ENCODE assay signal across 22 mouse cellular contexts in genomic region chr1:162697866-162698265, GRCm38 (mm10). TPM values are rescaled to one million over a fixed set of nuclear protein-coding genes. Genes with fewer than 3 reads are reported as not detected.
"Had no signal": no experiment of that assay in that cellular context is flagged by ENCODE, and none has a peak within 500 bp of the region (broad histone marks: within the 10 kb centered on the region; RNA-seq: fewer than 3 reads in every experiment).

No protein-coding gene starts in this region.

- H3K9ac ChIP-seq: limb, embryonic 12.5 days; liver, embryonic 14.5 days; neural tube, embryonic 12.5 days had no signal

- H3K4me3 ChIP-seq: limb, embryonic 12.5 days; midbrain, embryonic 10.5 days; neural tube, embryonic 12.5 days had no signal

- DNase-seq: kidney, adult 8-10 months; kidney, postnatal 25 days; layer of hippocampus, adult 9-11 months; layer of hippocampus, postnatal 36 days; liver; lung, adult 18-20 months; lung, postnatal 36 days; midbrain, embryonic 14.5 days; right cerebral cortex, postnatal 4 days; thymus, postnatal 4 days had no signal

- ATAC-seq: lung, postnatal 0 days had no signal

- H3K4me1 ChIP-seq: limb, embryonic 12.5 days; midbrain, embryonic 10.5 days; neural tube, embryonic 12.5 days had no signal

- H3K9me3 ChIP-seq: limb, embryonic 12.5 days; midbrain, embryonic 10.5 days; neural tube, embryonic 12.5 days had no signal

- H3K4me2 ChIP-seq: limb, embryonic 12.5 days; neural tube, embryonic 12.5 days had no signal

- H3K27ac ChIP-seq: limb, embryonic 12.5 days; liver, embryonic 14.5 days; midbrain, embryonic 10.5 days; neural tube, embryonic 12.5 days had no signal

- H3K27me3 ChIP-seq: limb, embryonic 12.5 days; neural tube, embryonic 12.5 days had no signal

RNA-seq across cellular contexts. Expression of gene Myocos, which starts 39.8 kb away (rescaled TPM):
- total RNA-seq: layer of hippocampus, postnatal 36 days; left cerebral cortex, adult 8-10 months; left cerebral cortex, postnatal 36 days; megakaryocyte progenitor cell, adult 5-6 weeks; neutrophil, adult 5-6 weeks had no signal
- polyA plus RNA-seq: kidney, embryonic 16.5 days; limb, embryonic 12.5 days; liver, embryonic 14.5 days; lung, postnatal 0 days; midbrain, embryonic 10.5 days; midbrain, embryonic 14.5 days; neural tube, embryonic 12.5 days; spleen, adult 2 months; stomach, embryonic 16.5 days had no signal

RNA-seq across cellular contexts. Expression of gene Myoc, which starts 58.9 kb away (rescaled TPM):
- total RNA-seq: megakaryocyte progenitor cell, adult 5-6 weeks; neutrophil, adult 5-6 weeks had no signal
- polyA plus RNA-seq: limb, embryonic 12.5 days; midbrain, embryonic 10.5 days; neural tube, embryonic 12.5 days; spleen, adult 2 months; stomach, embryonic 16.5 days had no signal
